Mouse (Mus musculus): ENCODE measurements at regions not wholly inside any gene's neighbourhood (a gene's known extent, or its start where the extent isn't known, plus 50 kb on each side); places are given as distances from the start of the nearest gene placed in this dataset.

GRCm38 (mm10) chr10:74722971-74723370 lies 244.0 kb upstream of the Gnaz start:
- no peak for TF ChIP-seq CTCF (IDR thresholded peaks at IDR 0.05; ENCODE audit: borderline replicate concordance, insufficient read depth, low read length)
- no peak for TF ChIP-seq POLR2A (IDR thresholded peaks at IDR 0.05; ENCODE audit: low read depth, low read length)
